Mouse (Mus musculus) stomach, postnatal 0 days (tissue): Measurements from ENCODE around the gene F11.

Experiments used
- CTCF ChIP-seq: IDR thresholded peaks from 2 replicates; pipeline ENCODE4 v1.5.1; 2016; ENCODE audit warnings: antibody characterized with exemption, low read depth, mild to moderate bottlenecking, moderate library complexity
- EP300 ChIP-seq: optimal IDR thresholded peaks from 2 replicates; pipeline ENCODE3; 2016; ENCODE audit warnings: antibody characterized with exemption

DNA sequence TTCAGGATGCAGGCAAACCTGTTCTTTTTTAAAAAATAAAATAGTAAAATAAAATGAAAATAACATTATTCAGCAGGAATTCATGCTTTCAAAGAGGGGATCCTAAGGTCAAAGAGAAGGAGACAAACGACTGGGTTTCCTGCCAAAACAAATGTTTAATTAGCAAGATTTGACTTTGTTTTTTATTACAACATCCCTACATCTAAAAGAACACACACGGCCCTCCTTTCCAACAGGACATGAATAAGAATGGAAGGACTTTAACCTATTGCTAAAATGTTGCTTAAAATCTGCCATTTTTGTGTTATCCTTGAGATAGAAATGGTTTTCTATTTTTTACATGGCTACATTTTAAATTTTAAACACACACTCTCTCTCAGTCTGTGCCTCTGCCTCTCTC lies 8.7 kb downstream of the F11 start:
- TF ChIP-seq CTCF (no peak), EP300 (no peak)
